Mouse (Mus musculus): ENCODE measurements at regions not wholly inside any gene's neighbourhood (a gene's known extent, or its start where the extent isn't known, plus 50 kb on each side); places are given as distances from the start of the nearest gene placed in this dataset.
A peak's percentile ranks its signal among the peaks of the same experiment; 100 is the strongest.

GRCm38 (mm10) chr14:29869930-29870329, 98.2 kb upstream of the Selenok start:
- no peak for DNase-seq (ENCODE audit: low read depth, low spot score)

- DNase-seq (ENCODE audit: low read depth, low spot score), result no peak
These were observed 91.4 kb upstream of the Selenok start for GRCm38 (mm10) chr14:29876668-29877067.

- DNase-seq (ENCODE audit: low read depth, low spot score), result no peak
These were observed 90.3 kb upstream of the Selenok start for GRCm38 (mm10) chr14:29877671-29878422.

- no peak for DNase-seq (ENCODE audit: low read depth, low spot score)
These were observed 89.7 kb upstream of the Selenok start for GRCm38 (mm10) chr14:29878423-29878800.

GRCm38 (mm10) chr14:29879283-29879682, 88.8 kb upstream of the Selenok start:
- no peak for DNase-seq (ENCODE audit: low read depth, low spot score)

GRCm38 (mm10) chr14:29882666-29883344, 85.3 kb upstream of the Selenok start:
- no peak for DNase-seq (ENCODE audit: low read depth, low spot score)

GRCm38 (mm10) chr14:29895332-29895988, 72.6 kb upstream of the Selenok start:
- peak; percentile 39 for DNase-seq (ENCODE audit: low read depth, low spot score)

- no peak for DNase-seq (ENCODE audit: low read depth, low spot score)
These were observed 72.0 kb upstream of the Selenok start for GRCm38 (mm10) chr14:29895989-29896675.

- DNase-seq (ENCODE audit: low read depth, low spot score), result no peak
These were observed 67.2 kb upstream of the Selenok start for GRCm38 (mm10) chr14:29900931-29901330.

- peak; percentile 5 for DNase-seq (ENCODE audit: low read depth, low spot score)
These were observed 64.5 kb upstream of the Selenok start for GRCm38 (mm10) chr14:29903574-29903973.

- DNase-seq (ENCODE audit: low read depth, low spot score), result no peak
These were observed 63.3 kb upstream of the Selenok start for GRCm38 (mm10) chr14:29904856-29905255.

- no peak for DNase-seq (ENCODE audit: low read depth, low spot score)
These were observed 58.4 kb upstream of the Selenok start for GRCm38 (mm10) chr14:29909741-29910140.
